Mouse (Mus musculus) common myeloid progenitor, adult 5-6 weeks (primary cell): Measurements from ENCODE around the gene Limd2. TPM values are rescaled to one million over a fixed set of nuclear protein-coding genes. Genes with fewer than 3 reads are reported as not detected.
"Not testable (repeated sequence)": the region's sequence is repeated elsewhere in the genome, so short reads cannot be mapped to it uniquely, and the experiment has no call there.

Source experiments
- ATAC-seq: replicated peaks from 2 replicates; pipeline ENCODE4 v1.8.0; 2016; ENCODE audit warnings: low read depth, mild to moderate bottlenecking, moderate TSS enrichment, inconsistent platforms; ENCODE audit not compliant: poor library complexity, severe bottlenecking
- total RNA-seq: library from RNA; stranded (forward); fragments of 200-1000, 187-1606 nt; gene quantifications from 2 replicates; pipeline ENCODE4 v1.2.3, GENCODE M21; 2017

The Limd2 gene
- total RNA-seq, 1 experiment from 2014 or later, result 26.6 TPM

GRCm38 (mm10) chr11:106134580-106135528 is 25.8 kb downstream of the Limd2 start:
- peak; percentile 94 for ATAC-seq

- no peak for ATAC-seq
These were observed 28.1 kb downstream of the Limd2 start for GRCm38 (mm10) chr11:106132516-106132915.

GRCm38 (mm10) chr11:106129477-106129876 is 31.2 kb downstream of the Limd2 start:
- peak; percentile 79 for ATAC-seq

- not testable (repeated sequence) for ATAC-seq
These were observed 33.8 kb downstream of the Limd2 start for GRCm38 (mm10) chr11:106126727-106127373.

- no peak for ATAC-seq
These were observed 34.8 kb downstream of the Limd2 start for GRCm38 (mm10) chr11:106125827-106126226.

GRCm38 (mm10) chr11:106124784-106125183 is 35.9 kb downstream of the Limd2 start:
- ATAC-seq, result no peak

GRCm38 (mm10) chr11:106122736-106123135 is 37.9 kb downstream of the Limd2 start:
- peak; percentile 97 for ATAC-seq

- no peak for ATAC-seq
These were observed 38.4 kb downstream of the Limd2 start for GRCm38 (mm10) chr11:106122221-106122620.

- no peak for ATAC-seq
These were observed 49.0 kb downstream of the Limd2 start for GRCm38 (mm10) chr11:106111688-106112087.

Other genes with a start within 250 kb of the Limd2 start
- 1.4 and 2.2 TPM in 2 replicates for gene Cyb561, start 207.5 kb downstream of the Limd2 start, total RNA-seq
- gene Ace, start 192.9 kb downstream of the Limd2 start, total RNA-seq, result 0.19 and 0.27 TPM in 2 replicates
- gene Ace3, start 166.2 kb downstream of the Limd2 start, total RNA-seq, result not detected in 2 replicates
- gene Kcnh6, start 152.7 kb downstream of the Limd2 start, total RNA-seq, result not detected in 2 replicates
- gene Dcaf7, start 124.0 kb downstream of the Limd2 start, total RNA-seq, result 56.2 and 68.3 TPM in 2 replicates
- 14.5 and 21.1 TPM in 2 replicates for gene Taco1, start 94.8 kb downstream of the Limd2 start, total RNA-seq
- gene Map3k3, start 76.2 kb downstream of the Limd2 start, total RNA-seq, result 14.7 and 28.0 TPM in 2 replicates
- not detected in 2 replicates for gene Gm10840, start within 50 bp of the Limd2 start, total RNA-seq
- gene Strada, start 41.3 kb upstream of the Limd2 start, total RNA-seq, result 22.1 and 25.4 TPM in 2 replicates
- gene Ccdc47, start 55.5 kb upstream of the Limd2 start, total RNA-seq, result 170 and 212 TPM in 2 replicates
- gene Ddx42, start 56.1 kb upstream of the Limd2 start, total RNA-seq, result 86.2 and 103 TPM in 2 replicates
- 172 and 203 TPM in 2 replicates for gene Ftsj3, start 95.2 kb upstream of the Limd2 start, total RNA-seq
- gene Psmc5, start 95.3 kb upstream of the Limd2 start, total RNA-seq, result 102 and 109 TPM in 2 replicates
- 211 and 253 TPM in 2 replicates for gene Smarcd2, start 112.1 kb upstream of the Limd2 start, total RNA-seq
- gene Tcam1, start 115.8 kb upstream of the Limd2 start, total RNA-seq, result 3.1 and 3.3 TPM in 2 replicates
- gene Gh, start 141.0 kb upstream of the Limd2 start, total RNA-seq, result not detected in 2 replicates
- 16.6 and 19.8 TPM in 2 replicates for gene Cd79b, start 153.9 kb upstream of the Limd2 start, total RNA-seq
- gene Scn4a, start 192.4 kb upstream of the Limd2 start, total RNA-seq, result 0.05 TPM in 1 of 2 replicates, not detected in the other
- gene Prr29, start 204.6 kb upstream of the Limd2 start, total RNA-seq, result not detected in 2 replicates
- 54.6 and 70.8 TPM in 2 replicates for gene Icam2, start 227.2 kb upstream of the Limd2 start, total RNA-seq